Mouse (Mus musculus) liver, embryonic 14.5 days (tissue): ENCODE results near the gene Tmem54. TPM values are rescaled to one million over a fixed set of nuclear protein-coding genes. Genes with fewer than 3 reads are reported as not detected.
A peak's percentile ranks its signal among the peaks of the same experiment; 100 is the strongest.

Source experiments
- ATAC-seq: fragments of 200-750 bp; cut with Nextera tagmentation; 2 replicates; pipeline ENCODE4 v1.8.0; 2017; ENCODE audit warnings: moderate number of reproducible peaks, mild to moderate bottlenecking, moderate library complexity; ENCODE audit not compliant: insufficient read depth
- DNase-seq, 3 experiments: peaks; one replicate each; pipeline ENCODE4 v3.0.0-alpha.2; 2012 to 2013; ENCODE audit warnings: low read depth in 3 of 3, low spot score in 3 of 3
- H3K27ac ChIP-seq: fragments of 300-500 bp; sonication (generic); 2 replicates; pipeline ENCODE4 v1.5.1; 2014; ENCODE audit warnings: moderate library complexity, mild to moderate bottlenecking, control low read depth, inconsistent platforms
- H3K27me3 ChIP-seq: fragments of 300-500 bp; sonication (generic); 2 replicates; pipeline ENCODE4 v1.6.1; 2014; ENCODE audit warnings: mild to moderate bottlenecking, low read length, moderate library complexity; ENCODE audit not compliant: control insufficient read depth, insufficient read depth
- H3K36me3 ChIP-seq: fragments of 300-500 bp; sonication (generic); replicated peaks from 2 replicates; pipeline ENCODE4 v1.6.1; 2014; ENCODE audit warnings: low read depth; ENCODE audit not compliant: control insufficient read depth, insufficient read depth
- H3K4me1 ChIP-seq, 2 experiments: fragments of 200-500 bp in 1 of 2; fragments of 300-500 bp in 1 of 2; sonication (generic) in 1 of 2; replicated peaks; 2 replicates each; pipeline ENCODE4 v1.6.1; 2012 to 2014; ENCODE audit warnings: antibody characterized with exemption in 1 of 2, inconsistent platforms in 1 of 2, low read length in 1 of 2; ENCODE audit not compliant: control insufficient read depth in 2 of 2, insufficient read depth in 2 of 2
- H3K4me2 ChIP-seq: fragments of 300-500 bp; sonication (generic); 2 replicates; pipeline ENCODE4 v1.6.1; 2014; ENCODE audit warnings: low read depth, mild to moderate bottlenecking, control low read depth, moderate library complexity
- H3K4me3 ChIP-seq, 2 experiments: fragments of 200-500 bp in 1 of 2; fragments of 300-500 bp in 1 of 2; sonication (generic) in 1 of 2; 2 replicates each; pipeline ENCODE4 v1.5.1; 2012 to 2014; ENCODE audit warnings: low read depth in 2 of 2, low read length in 2 of 2, mild to moderate bottlenecking in 2 of 2, control low read depth in 1 of 2, inconsistent platforms in 1 of 2, moderate library complexity in 1 of 2; ENCODE audit not compliant: insufficient read depth in 1 of 2
- H3K9ac ChIP-seq: fragments of 300-500 bp; sonication (generic); replicated peaks from 2 replicates; pipeline ENCODE4 v1.6.1; 2014; ENCODE audit warnings: mild to moderate bottlenecking, control low read depth, moderate library complexity
- H3K9me3 ChIP-seq: fragments of 300-500 bp; sonication (generic); 2 replicates; pipeline ENCODE4 v1.6.1; 2016; ENCODE audit warnings: low read length, mixed read lengths; ENCODE audit not compliant: control insufficient read depth
- CTCF ChIP-seq: IDR thresholded peaks from 2 replicates; pipeline ENCODE4 v1.5.1; 2016; ENCODE audit warnings: antibody characterized with exemption, low read depth, control low read depth
- EP300 ChIP-seq: IDR thresholded peaks from 2 replicates; pipeline ENCODE4 v1.6.1; 2016; ENCODE audit warnings: antibody characterized with exemption, low read depth
- WGBS: fragments of 180-500 bp; shearing (Covaris S2); extraction: QIAGEN DNeasy Blood & Tissue Kit; methylation state at CpG from one replicate; pipeline ENCODE4 v1.1.7; 2014; ENCODE audit not compliant: insufficient replicate concordance; 5-methylcytosine and 5-hydroxymethylcytosine counted together
- polyA plus RNA-seq, 2 experiments: library from polyadenylated mRNA; depleted of rRNA in 1 of 2; stranded (reverse) in 1 of 2; unstranded in 1 of 2; fragments of >200 nt; fragmentation: Nextera tagmentation in 1 of 2; extraction: Ambion mirVana in 1 of 2; gene quantifications; 2 replicates each; pipeline versions ENCODE4 v1.2.1 to v1.2.3; 2012 to 2014

The Tmem54 gene
- polyA plus RNA-seq, 2 experiments = 1.1 to 1.2 TPM

- TF ChIP-seq EP300 (no peak), CTCF (no peak)
Observed at GRCm38 (mm10) chr4:129081939-129082338, 23.4 kb upstream of the Tmem54 start.

GRCm38 (mm10) chr4:129082379-129083115 lies 22.8 kb upstream of the Tmem54 start:
- H3K4me2 ChIP-seq = no peak overlapping the region
- WGBS = 47% methylated on average over 10 of the region's 10 CpGs
- H3K9ac ChIP-seq = no peak overlapping the region
- no peak overlapping the region for H3K4me3 ChIP-seq
- H3K27ac ChIP-seq = no peak overlapping the region
- no peaks in the 10 kb centered on the region for H3K4me1 ChIP-seq
- TF ChIP-seq EP300 (no peak), CTCF (peak; percentile 85)
- H3K36me3 ChIP-seq = peaks cover 10% of the 10 kb centered on the region
- ATAC-seq = no peak
- no peaks in the 10 kb centered on the region for H3K9me3 ChIP-seq
- DNase-seq = peak; percentile 13 to 52 (median 41)
- no peaks in the 10 kb centered on the region for H3K27me3 ChIP-seq

More at GRCm38 (mm10) chr4:129081939-129082338, 23.4 kb upstream of the Tmem54 start:
- Histone ChIP-seq H3K9ac (no peak overlapping the region), H3K4me3 (no peak overlapping the region), H3K9me3 (no peaks in the 10 kb centered on the region), H3K4me1 (no peaks in the 10 kb centered on the region), H3K27me3 (no peaks in the 10 kb centered on the region), H3K27ac (no peak overlapping the region), H3K4me2 (no peak overlapping the region), H3K36me3 (peaks cover 12% of the 10 kb centered on the region)
- DNase-seq (no peak), ATAC-seq (no peak)
- 60% methylated on average over 3 of the region's 3 CpGs for WGBS

- no peak for ATAC-seq
- 87% methylated on average over 9 of the region's 9 CpGs for WGBS
- Histone ChIP-seq H3K4me1 (no peaks in the 10 kb centered on the region), H3K9me3 (no peaks in the 10 kb centered on the region), H3K4me2 (no peak overlapping the region), H3K27me3 (no peaks in the 10 kb centered on the region), H3K27ac (no peak overlapping the region), H3K9ac (no peak overlapping the region), H3K36me3 (peaks cover 3% of the 10 kb centered on the region), H3K4me3 (no peak overlapping the region)
- DNase-seq = no peak
- TF ChIP-seq EP300 (no peak), CTCF (no peak)
Observed at GRCm38 (mm10) chr4:129084896-129085295, 20.5 kb upstream of the Tmem54 start.

GRCm38 (mm10) chr4:129086078-129086477 lies 19.3 kb upstream of the Tmem54 start:
- H3K4me1 ChIP-seq = no peaks in the 10 kb centered on the region
- peaks cover 3% of the 10 kb centered on the region; the same call in 1 of the 2 replicates for H3K36me3 ChIP-seq
- DNase-seq (peak; percentile 33 to 50 (median 47)), ATAC-seq (no peak)
- TF ChIP-seq EP300 = no peak
- TF ChIP-seq CTCF = peak; percentile 94
- no peak overlapping the region for H3K4me3 ChIP-seq
- no peak overlapping the region for H3K27ac ChIP-seq
- no peak overlapping the region for H3K4me2 ChIP-seq
- 24% methylated on average over 8 of the region's 8 CpGs for WGBS
- no peak overlapping the region for H3K9ac ChIP-seq
- H3K9me3 ChIP-seq = no peaks in the 10 kb centered on the region
- no peaks in the 10 kb centered on the region for H3K27me3 ChIP-seq

GRCm38 (mm10) chr4:129087850-129088249 lies 17.5 kb upstream of the Tmem54 start:
- WGBS = 50% methylated on average over 5 of the region's 5 CpGs
- H3K9me3 ChIP-seq = no peaks in the 10 kb centered on the region
- peaks cover 3% of the 10 kb centered on the region; the same call in 1 of the 2 replicates for H3K36me3 ChIP-seq
- no peaks in the 10 kb centered on the region for H3K4me1 ChIP-seq
- ATAC-seq (no peak), DNase-seq (no peak)
- H3K4me2 ChIP-seq = no peak overlapping the region
- H3K27me3 ChIP-seq = no peaks in the 10 kb centered on the region
- H3K27ac ChIP-seq = no peak overlapping the region
- H3K9ac ChIP-seq = no peak overlapping the region
- no peak for TF ChIP-seq CTCF
- no peak for TF ChIP-seq EP300
- H3K4me3 ChIP-seq = no peak overlapping the region
